Mouse (Mus musculus) bone marrow, adult 2 months (tissue): ENCODE results near the gene Slc17a7. TPM values are rescaled to one million over a fixed set of nuclear protein-coding genes. Genes with fewer than 3 reads are reported as not detected.
"Not testable (repeated sequence)": the region's sequence is repeated elsewhere in the genome, so short reads cannot be mapped to it uniquely, and the experiment has no call there.

Experiments used
- H3K27ac ChIP-seq: fragments of 200-500 bp; 2 replicates; pipeline ENCODE4 v1.5.1; 2012; ENCODE audit warnings: low read depth, mild to moderate bottlenecking, control low read depth, inconsistent platforms, low read length; ENCODE audit not compliant: control insufficient read depth, poor library complexity, insufficient read depth
- H3K4me1 ChIP-seq: fragments of 200-500 bp; 2 replicates; pipeline ENCODE4 v1.6.1; 2011; ENCODE audit warnings: low read length; ENCODE audit not compliant: control insufficient read depth, insufficient read depth
- H3K4me3 ChIP-seq: fragments of 200-500 bp; replicated peaks from 2 replicates; pipeline ENCODE3; 2011; ENCODE audit warnings: mild to moderate bottlenecking, low read depth, low read length, control low read depth; ENCODE audit not compliant: control insufficient read depth
- CTCF ChIP-seq: fragments of 200-500 bp; IDR thresholded peaks from 2 replicates; pipeline ENCODE4 v1.5.1; 2011; ENCODE audit warnings: low read length, control low read depth; ENCODE audit not compliant: control insufficient read depth, insufficient read depth
- POLR2A ChIP-seq: fragments of 200-500 bp; IDR thresholded peaks from 2 replicates; pipeline ENCODE4 v1.6.1; 2011; ENCODE audit warnings: low read depth, mild to moderate bottlenecking, control low read depth, low read length, borderline replicate concordance; ENCODE audit not compliant: control insufficient read depth
- WGBS: fragments of 180-500 bp; shearing (Covaris S2); methylation state at CpG from one replicate; pipeline ENCODE4 v1.1.7; 2018; 5-methylcytosine and 5-hydroxymethylcytosine counted together
- polyA plus RNA-seq: library from polyadenylated mRNA; stranded (reverse); fragments of >200 nt; gene quantifications from 2 replicates; pipeline ENCODE4 v1.2.4, GENCODE M21; 2011; ENCODE audit warnings: low replicate concordance; ENCODE audit not compliant: missing spikeins, insufficient read depth, insufficient read length

Gene Slc17a7
- polyA plus RNA-seq, 1 experiment, result 1.3 TPM

DNA sequence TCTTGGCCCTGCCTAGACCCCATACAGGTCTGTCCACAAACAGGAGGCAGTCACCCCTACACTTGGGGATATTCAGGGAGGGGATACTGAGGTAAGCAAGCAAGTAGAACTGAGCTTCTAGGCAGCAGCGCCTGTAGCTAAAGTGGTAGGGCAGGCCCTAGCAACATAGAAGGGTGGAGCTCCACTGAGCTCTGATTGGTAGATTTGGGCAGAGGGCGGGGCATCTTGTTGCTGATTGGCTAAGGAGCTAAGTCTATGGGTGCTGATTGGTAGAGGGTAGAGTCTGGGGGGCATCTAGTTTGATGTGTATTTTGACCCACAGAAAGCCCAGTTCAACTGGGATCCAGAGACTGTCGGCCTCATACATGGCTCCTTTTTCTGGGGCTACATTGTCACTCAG is 5.7 kb downstream of the Slc17a7 start:
- 80% methylated on average over 3 of the region's 3 CpGs for WGBS
- H3K4me3 ChIP-seq, result no peak overlapping the region
- no peak for TF ChIP-seq CTCF
- TF ChIP-seq POLR2A, result no peak
- H3K4me1 ChIP-seq, result no peaks in the 10 kb centered on the region; the same call in 1 of the 2 replicates
- no peak overlapping the region for H3K27ac ChIP-seq

DNA sequence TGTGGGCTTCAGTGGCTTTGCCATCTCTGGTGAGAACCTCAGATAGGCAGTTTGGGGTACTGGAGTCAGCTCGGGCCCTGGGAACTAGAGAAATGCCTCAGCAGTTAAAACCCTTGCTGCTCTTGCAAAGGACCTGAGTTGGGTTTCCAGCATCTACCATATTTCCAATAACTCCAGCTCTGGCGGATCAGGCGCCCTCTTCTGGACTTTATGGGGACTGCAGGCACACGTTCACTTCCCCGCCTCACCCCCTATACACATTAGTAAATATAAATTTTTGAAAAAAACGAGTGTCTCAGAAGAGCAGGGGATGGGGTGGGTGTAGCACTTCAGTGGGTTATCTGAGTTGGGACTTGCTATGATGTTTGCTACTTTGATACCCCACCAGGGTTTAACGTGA is 9.2 kb downstream of the Slc17a7 start:
- Histone ChIP-seq H3K4me1 (no peaks in the 10 kb centered on the region; the same call in 1 of the 2 replicates), H3K27ac (no peak overlapping the region), H3K4me3 (no peak overlapping the region)
- 43% methylated on average over 7 of the region's 7 CpGs for WGBS
- TF ChIP-seq CTCF (peak; percentile 55), POLR2A (no peak)

GRCm38 (mm10) chr7:45173772-45174171 is 10.0 kb downstream of the Slc17a7 start:
- WGBS, result 52% methylated on average over 1 of the region's 1 CpGs
- TF ChIP-seq CTCF, result 0 out of 2 replicates have a peak, but pooled peaks have one; percentile 28

DNA sequence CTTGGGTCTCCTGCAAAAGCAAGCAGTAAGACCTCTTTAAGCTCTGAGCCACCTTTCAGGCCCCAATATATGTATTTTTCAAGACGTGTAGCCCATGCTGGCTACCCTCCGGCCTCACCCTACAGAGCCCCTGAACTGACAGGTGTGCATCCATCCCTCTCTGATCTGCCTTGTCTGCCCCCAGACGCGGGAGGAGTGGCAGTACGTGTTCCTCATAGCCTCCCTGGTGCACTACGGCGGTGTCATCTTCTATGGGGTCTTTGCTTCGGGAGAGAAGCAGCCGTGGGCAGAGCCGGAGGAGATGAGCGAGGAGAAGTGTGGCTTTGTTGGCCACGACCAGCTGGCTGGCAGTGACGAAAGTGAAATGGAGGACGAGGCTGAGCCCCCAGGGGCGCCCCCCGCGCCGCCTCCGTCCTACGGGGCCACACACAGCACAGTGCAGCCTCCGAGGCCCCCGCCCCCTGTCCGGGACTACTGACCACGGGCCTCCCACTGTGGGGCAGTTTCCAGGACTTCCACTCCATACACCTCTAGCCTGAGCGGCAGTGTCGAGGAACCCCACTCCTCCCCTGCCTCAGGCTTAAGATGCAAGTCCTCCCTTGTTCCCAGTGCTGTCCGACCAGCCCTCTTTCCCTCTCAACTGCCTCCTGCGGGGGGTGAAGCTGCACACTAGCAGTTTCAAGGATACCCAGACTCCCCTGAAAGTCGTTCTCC is 11.0 kb downstream of the Slc17a7 start:
- Histone ChIP-seq H3K4me1 (no peaks in the 10 kb centered on the region; the same call in 1 of the 2 replicates), H3K27ac (no peak overlapping the region), H3K4me3 (no peak overlapping the region)
- TF ChIP-seq POLR2A, result no peak
- TF ChIP-seq CTCF, result no peak
- 4% methylated on average over 29 of the region's 29 CpGs for WGBS

More at GRCm38 (mm10) chr7:45173772-45174171, 10.0 kb downstream of the Slc17a7 start:
- H3K4me3 ChIP-seq, H3K27ac ChIP-seq, H3K4me1 ChIP-seq: not testable (repeated sequence)

- H3K4me1 ChIP-seq, result no peaks in the 10 kb centered on the region; the same call in 1 of the 2 replicates
- H3K27ac ChIP-seq, result no peak overlapping the region
- H3K4me3 ChIP-seq, result no peak overlapping the region
- no peak for TF ChIP-seq POLR2A
- no peak for TF ChIP-seq CTCF
- 1% methylated on average over 13 of the region's 13 CpGs for WGBS
These were observed 11.6 kb downstream of the Slc17a7 start for GRCm38 (mm10) chr7:45175398-45175797.

DNA sequence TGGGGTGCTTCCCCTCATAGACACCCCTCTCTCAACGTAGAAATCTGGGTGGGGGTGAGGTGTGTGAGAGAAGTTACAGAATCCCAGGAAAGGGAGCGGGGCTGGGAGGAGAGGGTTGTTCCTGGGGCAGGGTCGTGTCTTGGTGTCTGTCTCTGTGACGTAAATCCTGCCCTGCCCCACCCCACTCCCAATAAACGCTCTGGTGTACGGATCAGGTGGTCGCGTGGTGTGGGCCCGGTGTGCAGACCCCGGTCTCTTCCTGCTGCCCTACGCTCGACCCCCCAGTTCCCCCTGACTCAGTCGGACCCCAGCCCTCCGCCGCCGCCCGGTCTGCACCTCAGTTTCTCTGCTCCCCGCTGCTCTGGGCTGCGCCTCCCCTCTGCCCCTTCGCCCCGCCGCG is 12.2 kb downstream of the Slc17a7 start:
- Histone ChIP-seq H3K4me3 (no peak overlapping the region), H3K4me1 (no peaks in the 10 kb centered on the region; the same call in 1 of the 2 replicates), H3K27ac (no peak overlapping the region)
- 7% methylated on average over 23 of the region's 23 CpGs for WGBS
- TF ChIP-seq CTCF, result no peak
- TF ChIP-seq POLR2A, result no peak

DNA sequence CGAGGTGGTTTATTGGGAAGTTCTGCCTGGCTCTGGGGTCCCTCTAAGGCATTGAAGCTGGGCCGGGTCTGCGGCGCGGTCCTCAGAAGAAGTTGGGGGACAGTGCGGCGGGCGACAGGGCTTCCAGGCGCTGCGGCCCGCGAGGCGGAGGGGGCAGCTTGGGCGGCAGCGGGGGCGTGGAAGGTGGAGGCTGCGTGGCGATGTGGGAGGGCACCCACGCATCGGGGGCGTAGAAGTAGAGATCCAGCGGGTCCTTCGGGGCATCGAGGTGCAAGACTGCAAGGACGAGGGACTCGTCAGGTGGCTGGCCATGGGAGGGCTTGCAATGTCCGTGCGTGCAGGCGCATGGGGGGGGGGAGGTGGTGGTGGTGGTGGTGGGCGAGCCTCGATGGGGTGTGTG is 12.6 kb downstream of the Slc17a7 start:
- Histone ChIP-seq H3K27ac (no peak overlapping the region), H3K4me3 (no peak overlapping the region), H3K4me1 (no peaks in the 10 kb centered on the region; the same call in 1 of the 2 replicates)
- TF ChIP-seq POLR2A (no peak), CTCF (no peak)
- 6% methylated on average over 31 of the region's 31 CpGs for WGBS

- H3K4me1 ChIP-seq, result no peaks in the 10 kb centered on the region; the same call in 1 of the 2 replicates
- WGBS, result 23% methylated on average over 7 of the region's 7 CpGs
- no peak overlapping the region for H3K4me3 ChIP-seq
- no peak overlapping the region for H3K27ac ChIP-seq
- TF ChIP-seq POLR2A (no peak), CTCF (no peak)
These were observed 14.8 kb downstream of the Slc17a7 start for GRCm38 (mm10) chr7:45178550-45178949.

- Histone ChIP-seq H3K27ac (no peak within 1 kb of the TSS), H3K4me3 (no peak within 1 kb of the TSS), H3K4me1 (no peaks in the 10 kb centered on the region; the same call in 1 of the 2 replicates)
- no peak for TF ChIP-seq POLR2A
- TF ChIP-seq CTCF, result no peak
- WGBS, result 37% methylated on average over 7 of the region's 7 CpGs
These were observed 15.7 kb downstream of the Slc17a7 start, which contains the start of gene Gfy for GRCm38 (mm10) chr7:45179469-45179868. TSS of gene Gfy (minus strand) at chr7:45179569.
